Mouse (Mus musculus): ENCODE results near the gene Gkn2. TPM values are rescaled to one million over a fixed set of nuclear protein-coding genes. Genes with fewer than 3 reads are reported as not detected.

Gkn2 gene
- polyA plus RNA-seq, 1 experiment from 2014 or later: not detected

- H3K27ac ChIP-seq: no peak overlapping the region
- 74% methylated on average over 19 of the region's 19 CpGs for WGBS
- no peak overlapping the region for H3K4me3 ChIP-seq
- H3K36me3 ChIP-seq: no peaks in the 10 kb centered on the region
- DNase-seq (ENCODE audit: low spot score): no peak
- H3K9me3 ChIP-seq (replicated peaks): no peaks in the 10 kb centered on the region
- no peaks in the 10 kb centered on the region for H3K27me3 ChIP-seq (ENCODE audit: low read depth, poor library complexity, severe bottlenecking)
- H3K4me1 ChIP-seq: no peaks in the 10 kb centered on the region
These were observed 51.1 kb downstream of the Gkn2 start for GRCm38 (mm10) chr6:87424037-87424816.

- Histone ChIP-seq H3K27me3 (ENCODE audit: low read depth, poor library complexity, severe bottlenecking) (no peaks in the 10 kb centered on the region), H3K4me1 (no peaks in the 10 kb centered on the region), H3K27ac (no peak overlapping the region), H3K4me3 (no peak overlapping the region), H3K9me3 (replicated peaks) (no peaks in the 10 kb centered on the region), H3K36me3 (no peaks in the 10 kb centered on the region)
- DNase-seq (ENCODE audit: low spot score): no peak
- 90% methylated on average over 5 of the region's 5 CpGs for WGBS
These were observed 53.8 kb downstream of the Gkn2 start for GRCm38 (mm10) chr6:87426954-87427353.

- H3K4me1 ChIP-seq: no peaks in the 10 kb centered on the region
- H3K27me3 ChIP-seq (ENCODE audit: low read depth, poor library complexity, severe bottlenecking): no peaks in the 10 kb centered on the region
- WGBS: 87% methylated on average over 8 of the region's 8 CpGs
- H3K36me3 ChIP-seq: no peaks in the 10 kb centered on the region
- H3K9me3 ChIP-seq (replicated peaks): no peaks in the 10 kb centered on the region
- H3K27ac ChIP-seq: no peak overlapping the region
- no peak overlapping the region for H3K4me3 ChIP-seq
- DNase-seq (ENCODE audit: low spot score): no peak
These were observed 54.5 kb downstream of the Gkn2 start for GRCm38 (mm10) chr6:87427616-87428015.

GRCm38 (mm10) chr6:87428487-87429044, 55.4 kb downstream of the Gkn2 start, which contains the start of gene Bmp10:
Bmp10 (plus strand) TSS chr6:87428994.
- Histone ChIP-seq H3K4me1 (no peaks in the 10 kb centered on the region), H3K27me3 (ENCODE audit: low read depth, poor library complexity, severe bottlenecking) (no peaks in the 10 kb centered on the region), H3K36me3 (no peaks in the 10 kb centered on the region), H3K4me3 (no peak within 1 kb of the TSS), H3K9me3 (replicated peaks) (no peaks in the 10 kb centered on the region), H3K27ac (no peak within 1 kb of the TSS)
- 77% methylated on average over 7 of the region's 7 CpGs for WGBS
- DNase-seq (ENCODE audit: low spot score): no peak

Other genes starting within 250 kb of the Gkn2 start
- 7.0 and 9.5 TPM in 2 replicates for gene Antxr1, start 37.5 kb upstream of the Gkn2 start, polyA plus RNA-seq (2016; fragmentation: Nextera tagmentation; extraction: Ambion mirVana)
- not detected in 2 replicates for gene Gkn1, start 22.4 kb upstream of the Gkn2 start, polyA plus RNA-seq (2016; fragmentation: Nextera tagmentation; extraction: Ambion mirVana)
- not detected in 2 replicates for gene Gkn3, start 15.6 kb downstream of the Gkn2 start, polyA plus RNA-seq (2016; fragmentation: Nextera tagmentation; extraction: Ambion mirVana)
- gene Bmp10, start 55.6 kb downstream of the Gkn2 start, polyA plus RNA-seq (2016; fragmentation: Nextera tagmentation; extraction: Ambion mirVana): not detected in 2 replicates
- 2.3 and 2.6 TPM in 2 replicates for gene Arhgap25, start 159.9 kb downstream of the Gkn2 start, polyA plus RNA-seq (2016; fragmentation: Nextera tagmentation; extraction: Ambion mirVana)
- 0.84 and 0.90 TPM in 2 replicates for gene Prokr1, start 217.4 kb downstream of the Gkn2 start, polyA plus RNA-seq (2016; fragmentation: Nextera tagmentation; extraction: Ambion mirVana)